Mouse (Mus musculus): ENCODE results near the gene Ptgir. TPM values are rescaled to one million over a fixed set of nuclear protein-coding genes. Genes with fewer than 3 reads are reported as not detected.

Gene Ptgir
- total RNA-seq, 2 experiments from 2014 or later = 0.10 TPM; not detected in 1

Other genes starting within 250 kb of the Ptgir start
- not detected for gene Ceacam15, start 230.8 kb upstream of the Ptgir start, total RNA-seq (2021)
- gene Ceacam9, start 184.6 kb upstream of the Ptgir start, total RNA-seq (2021) = not detected
- gene Ap2s1, start 168.1 kb upstream of the Ptgir start, total RNA-seq (2021) = 100 to 1,000 TPM; 257 to 266 TPM
- 1 to 10 TPM; 2.0 to 2.9 TPM for gene Slc1a5, start 125.2 kb upstream of the Ptgir start, total RNA-seq (2021)
- gene Strn4, start 90.6 kb upstream of the Ptgir start, total RNA-seq (2021) = 100 to 1,000 TPM; 260 to 290 TPM
- gene Fkrp, start 89.8 kb upstream of the Ptgir start, total RNA-seq (2021) = 10 to 100 TPM; 46.7 to 46.9 TPM
- gene Prkd2, start 63.6 kb upstream of the Ptgir start, total RNA-seq (2021) = 1 to 10 TPM; 4.7 to 6.1 TPM
- 100 to 1,000 TPM; 173 to 175 TPM for gene Dact3, start 31.2 kb upstream of the Ptgir start, total RNA-seq (2021)
- gene Gng8, start 14.7 kb upstream of the Ptgir start, total RNA-seq (2021) = 1 to 10 TPM; 2.6 to 2.8 TPM
- 1,000 to 10,000 TPM; 2,132 to 2,161 TPM for gene Calm3, start 17.6 kb downstream of the Ptgir start, total RNA-seq (2021)
- gene Pnmal2, start 38.2 kb downstream of the Ptgir start, total RNA-seq (2021) = 100 to 1,000 TPM; 370 to 415 TPM
- gene Pnmal1, start 53.2 kb downstream of the Ptgir start, total RNA-seq (2021) = 100 to 1,000 TPM; 118 to 134 TPM
- gene Gm42372, start 76.6 kb downstream of the Ptgir start, total RNA-seq (2021) = 10 to 100 TPM; 53.4 to 54.0 TPM
- gene Ccdc8, start 86.2 kb downstream of the Ptgir start, total RNA-seq (2021) = 1 to 10 TPM; 1.8 to 2.1 TPM
- 100 to 1,000 TPM; 146 to 147 TPM for gene Ppp5c, start 121.4 kb downstream of the Ptgir start, total RNA-seq (2021)
- gene Hif3a, start 155.9 kb downstream of the Ptgir start, total RNA-seq (2021) = 10 to 100 TPM in 1 of 2 experiments, 1 to 10 TPM in 1; 8.3 to 13.1 TPM
- gene Psg16, start 167.6 kb downstream of the Ptgir start, total RNA-seq (2021) = 1 to 10 TPM; 3.0 to 5.0 TPM
- gene Ceacam3, start 243.8 kb downstream of the Ptgir start, total RNA-seq (2021) = not detected